Comparison of ENCODE assay signal across 31 mouse cellular contexts in the genomic region with DNA sequence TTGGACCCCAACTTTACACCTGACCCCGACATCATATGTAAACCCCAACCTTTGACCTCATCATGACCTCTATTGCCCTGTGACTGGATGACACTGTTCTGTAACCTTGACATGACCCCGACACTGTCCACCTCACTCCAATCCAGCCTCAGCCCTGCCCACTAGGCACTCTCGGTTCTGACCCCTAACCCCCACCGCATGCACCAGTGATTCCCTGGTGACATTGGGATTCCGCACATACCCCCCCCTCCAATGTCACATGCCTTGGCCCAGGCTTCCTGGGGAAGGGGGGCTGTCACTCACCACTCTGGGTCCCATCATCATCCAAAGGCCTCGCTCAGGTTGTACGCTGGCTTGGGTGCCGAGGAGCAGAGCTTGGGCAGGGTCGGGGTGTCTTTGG. TPM values are rescaled to one million over a fixed set of nuclear protein-coding genes. Genes with fewer than 3 reads are reported as not detected.
A peak's percentile ranks its signal among the peaks of the same experiment; 100 is the strongest.
DNase-seq lines count a peak whose midpoint lies in the region; ATAC-seq and TF ChIP-seq lines count a peak whose summit lies in the region.
"Had no signal": no experiment of that assay in that cellular context is flagged by ENCODE, and none has a peak within 500 bp of the region (broad histone marks: within the 10 kb centered on the region; RNA-seq: fewer than 3 reads in every experiment).

No protein-coding gene starts in this region.

- no peak overlapping the region for H3K4me3 ChIP-seq in hindbrain, embryonic 13.5 days
- no peak overlapping the region for H3K4me3 ChIP-seq in hindbrain, embryonic 16.5 days (ENCODE audit: low read length)
- H3K4me3 ChIP-seq in liver, embryonic 11.5 days (ENCODE audit: low read depth, low read length): no peak overlapping the region
- H3K4me3 ChIP-seq in liver, embryonic 12.5 days: no peak overlapping the region
- no peak overlapping the region for H3K4me3 ChIP-seq in stomach, embryonic 14.5 days (ENCODE audit: low read depth, low read length)
- no peak overlapping the region for H3K4me3 ChIP-seq in stomach, postnatal 0 days (ENCODE audit: low read depth, low read length)
- H3K4me3 ChIP-seq: embryonic facial prominence, embryonic 12.5 days; myocyte had no signal

- no peak for TF ChIP-seq CTCF in stomach, postnatal 0 days (IDR thresholded peaks at IDR 0.05; ENCODE audit: low read depth)

- peak overlapping the region; percentile 45; the same call in 1 of the 2 replicates for H3K4me2 ChIP-seq in hindbrain, embryonic 13.5 days
- H3K4me2 ChIP-seq in hindbrain, embryonic 16.5 days (ENCODE audit: low read length): no peak overlapping the region; the same call in 1 of the 2 replicates
- H3K4me2 ChIP-seq in liver, embryonic 11.5 days: no peak overlapping the region
- no peak overlapping the region for H3K4me2 ChIP-seq in liver, embryonic 12.5 days
- 0 out of 2 replicates have a peak overlapping the region, but pooled peaks have one; percentile 29 for H3K4me2 ChIP-seq in stomach, embryonic 14.5 days (replicated peaks; ENCODE audit: low read depth, low read length)
- no peak overlapping the region for H3K4me2 ChIP-seq in stomach, postnatal 0 days (replicated peaks; ENCODE audit: low read depth)

- no peak for TF ChIP-seq EP300 in stomach, postnatal 0 days (optimal IDR thresholded peaks at IDR 0.05)

- no peaks in the 10 kb centered on the region; the same call in 1 of the 2 replicates for H3K36me3 ChIP-seq in hindbrain, embryonic 13.5 days
- H3K36me3 ChIP-seq in hindbrain, embryonic 16.5 days (ENCODE audit: control insufficient read depth, insufficient read depth, low read length): no peaks in the 10 kb centered on the region
- H3K36me3 ChIP-seq in liver, embryonic 11.5 days (ENCODE audit: control insufficient read depth, insufficient read depth, low read length): no peaks in the 10 kb centered on the region
- no peaks in the 10 kb centered on the region for H3K36me3 ChIP-seq in liver, embryonic 12.5 days
- H3K36me3 ChIP-seq in stomach, embryonic 14.5 days (ENCODE audit: control insufficient read depth, insufficient read depth, low read length): no peaks in the 10 kb centered on the region
- H3K36me3 ChIP-seq in stomach, postnatal 0 days (ENCODE audit: control insufficient read depth, insufficient read depth, low read length): no peaks in the 10 kb centered on the region
- H3K36me3 ChIP-seq: embryonic facial prominence, embryonic 12.5 days; G1E; heart, embryonic 15.5 days; midbrain, embryonic 10.5 days; neural tube, embryonic 13.5 days had no signal

- no peak overlapping the region for H3K27ac ChIP-seq in hindbrain, embryonic 13.5 days
- H3K27ac ChIP-seq in hindbrain, embryonic 16.5 days (ENCODE audit: low read depth, low read length): no peak overlapping the region
- H3K27ac ChIP-seq in liver, embryonic 11.5 days (ENCODE audit: low read depth, low read length): no peak overlapping the region
- no peak overlapping the region for H3K27ac ChIP-seq in liver, embryonic 12.5 days
- H3K27ac ChIP-seq in stomach, embryonic 14.5 days (ENCODE audit: low read length): no peak overlapping the region
- no peak overlapping the region for H3K27ac ChIP-seq in stomach, postnatal 0 days (replicated peaks)
- H3K27ac ChIP-seq: embryonic facial prominence, embryonic 12.5 days; heart, adult 2 months; heart, embryonic 15.5 days; macrophage; midbrain, embryonic 10.5 days; neural tube, embryonic 13.5 days had no signal

- no peaks in the 10 kb centered on the region for H3K4me1 ChIP-seq in hindbrain, embryonic 13.5 days (replicated peaks)
- H3K4me1 ChIP-seq in hindbrain, embryonic 16.5 days (ENCODE audit: control insufficient read depth, insufficient read depth, low read depth, low read length): no peaks in the 10 kb centered on the region
- no peaks in the 10 kb centered on the region for H3K4me1 ChIP-seq in liver, embryonic 11.5 days (replicated peaks; ENCODE audit: control insufficient read depth, insufficient read depth, low read length)
- H3K4me1 ChIP-seq in liver, embryonic 12.5 days: no peaks in the 10 kb centered on the region
- H3K4me1 ChIP-seq in stomach, embryonic 14.5 days (ENCODE audit: control insufficient read depth, insufficient read depth, low read length): no peaks in the 10 kb centered on the region
- H3K4me1 ChIP-seq in stomach, postnatal 0 days (replicated peaks; ENCODE audit: control insufficient read depth, insufficient read depth): no peaks in the 10 kb centered on the region
- H3K4me1 ChIP-seq: embryonic facial prominence, embryonic 12.5 days; midbrain, embryonic 10.5 days; neural tube, embryonic 13.5 days had no signal

- ATAC-seq in hindbrain, embryonic 13.5 days (ENCODE audit: low FRiP score): no peak
- no peak for ATAC-seq in hindbrain, embryonic 16.5 days
- ATAC-seq in liver, embryonic 11.5 days (replicated peaks; ENCODE audit: low FRiP score): peak; percentile 20; the same call in 1 of the 2 replicates
- no peak for ATAC-seq in liver, embryonic 12.5 days
- ATAC-seq in stomach, embryonic 14.5 days (ENCODE audit: insufficient number of reproducible peaks, insufficient read depth, low FRiP score, low read depth): peak; percentile 33; the same call in 1 of the 2 replicates
- ATAC-seq in stomach, postnatal 0 days (ENCODE audit: low FRiP score, low TSS enrichment): no peak
- ATAC-seq: forebrain, embryonic 14.5 days had no signal

- DNase-seq in heart, adult 11 months: peak; percentile 89
- DNase-seq in heart, adult 9 months (ENCODE audit: low spot score in 2 of 2): no peak
- DNase-seq in liver, embryonic 11.5 days (ENCODE audit: low spot score): no peak
- no peak for DNase-seq in stomach, postnatal 0 days (ENCODE audit: low spot score)
- DNase-seq: adrenal gland, postnatal 14 days; cerebellum, adult 11 months; cerebellum, adult 9-10 months; embryo, embryonic 11 days; heart, adult 2 months; heart, postnatal 36 days; kidney, adult 11 months; layer of hippocampus, postnatal 36 days; lung, adult 2 months; thymus, adult 18-20 months; thymus, postnatal 25 days had no signal

- no peak overlapping the region for H3K9ac ChIP-seq in hindbrain, embryonic 13.5 days
- no peak overlapping the region for H3K9ac ChIP-seq in hindbrain, embryonic 16.5 days (ENCODE audit: low read depth, low read length)
- no peak overlapping the region for H3K9ac ChIP-seq in liver, embryonic 11.5 days (ENCODE audit: low read depth, low read length)
- H3K9ac ChIP-seq in liver, embryonic 12.5 days: no peak overlapping the region
- no peak overlapping the region for H3K9ac ChIP-seq in stomach, embryonic 14.5 days (replicated peaks; ENCODE audit: low read depth, low read length)
- H3K9ac ChIP-seq in stomach, postnatal 0 days (ENCODE audit: low read length): no peak overlapping the region
- H3K9ac ChIP-seq: embryonic facial prominence, embryonic 12.5 days; heart, embryonic 15.5 days had no signal

- no peaks in the 10 kb centered on the region for H3K27me3 ChIP-seq in hindbrain, embryonic 13.5 days
- H3K27me3 ChIP-seq in hindbrain, embryonic 16.5 days (replicated peaks; ENCODE audit: control insufficient read depth, insufficient read depth, low read length): no peaks in the 10 kb centered on the region
- H3K27me3 ChIP-seq in liver, embryonic 11.5 days (replicated peaks; ENCODE audit: control insufficient read depth, insufficient read depth, low read length): no peaks in the 10 kb centered on the region
- no peaks in the 10 kb centered on the region for H3K27me3 ChIP-seq in liver, embryonic 12.5 days (replicated peaks)
- no peaks in the 10 kb centered on the region for H3K27me3 ChIP-seq in stomach, embryonic 14.5 days (ENCODE audit: control insufficient read depth, insufficient read depth, low read length)
- H3K27me3 ChIP-seq in stomach, postnatal 0 days (ENCODE audit: control insufficient read depth, insufficient read depth, low read length): no peaks in the 10 kb centered on the region
- H3K27me3 ChIP-seq: CH12.LX; embryonic facial prominence, embryonic 12.5 days; heart, embryonic 15.5 days; neural tube, embryonic 13.5 days had no signal

- WGBS in hindbrain, embryonic 13.5 days: 91% methylated on average over 9 of the region's 9 CpGs
- 96% methylated on average over 9 of the region's 9 CpGs for WGBS in hindbrain, embryonic 16.5 days
- WGBS in liver, embryonic 11.5 days: 88% methylated on average over 9 of the region's 9 CpGs
- 80% methylated on average over 9 of the region's 9 CpGs for WGBS in liver, embryonic 12.5 days (ENCODE audit: insufficient replicate concordance)
- 91% methylated on average over 9 of the region's 9 CpGs for WGBS in stomach, embryonic 14.5 days
- WGBS in stomach, postnatal 0 days: 94% methylated on average over 9 of the region's 9 CpGs

- peaks cover 28% of the 10 kb centered on the region for H3K9me3 ChIP-seq in hindbrain, embryonic 13.5 days
- H3K9me3 ChIP-seq in hindbrain, embryonic 16.5 days (ENCODE audit: control insufficient read depth, low read length): peaks cover 20% of the 10 kb centered on the region
- peaks cover under 1% of the 10 kb centered on the region for H3K9me3 ChIP-seq in liver, embryonic 11.5 days (ENCODE audit: control insufficient read depth, low read length)
- no peaks in the 10 kb centered on the region for H3K9me3 ChIP-seq in liver, embryonic 12.5 days (replicated peaks)
- H3K9me3 ChIP-seq in stomach, embryonic 14.5 days (ENCODE audit: control insufficient read depth, low read depth, low read length): peaks cover 4% of the 10 kb centered on the region; the same call in 1 of the 2 replicates
- H3K9me3 ChIP-seq in stomach, postnatal 0 days (ENCODE audit: control insufficient read depth, low read length): no peaks in the 10 kb centered on the region; the same call in 1 of the 2 replicates
- H3K9me3 ChIP-seq: heart, embryonic 15.5 days had no signal

RNA-seq across cellular contexts. Expression of gene Zfp369, which starts 33.2 kb away (rescaled TPM):
- 18.1 and 22.4 TPM in 2 replicates for polyA plus RNA-seq in hindbrain, embryonic 13.5 days (2015; fragmentation: Nextera tagmentation; extraction: Ambion mirVana)
- polyA plus RNA-seq in hindbrain, embryonic 16.5 days (2015; fragmentation: Nextera tagmentation; extraction: Ambion mirVana): 13.2 and 14.0 TPM in 2 replicates
- polyA plus RNA-seq in liver, embryonic 11.5 days (2014; fragmentation: Nextera tagmentation; extraction: Ambion mirVana): 11.3 and 11.4 TPM in 2 replicates
- 6.0 and 6.4 TPM in 2 replicates for polyA plus RNA-seq in liver, embryonic 12.5 days (2016; fragmentation: Nextera tagmentation; extraction: Ambion mirVana)
- polyA plus RNA-seq in stomach, embryonic 14.5 days (2014; fragmentation: Nextera tagmentation; extraction: Ambion mirVana): 22.0 and 23.3 TPM in 2 replicates
- 3.9 and 4.6 TPM in 2 replicates for polyA plus RNA-seq in stomach, postnatal 0 days (2015; fragmentation: Nextera tagmentation; extraction: Ambion mirVana)

RNA-seq across cellular contexts. Expression of gene Gm10775, which starts 52.5 kb away (rescaled TPM):
- 0.14 and 0.16 TPM in 2 replicates for polyA plus RNA-seq in hindbrain, embryonic 13.5 days (2015; fragmentation: Nextera tagmentation; extraction: Ambion mirVana)
- polyA plus RNA-seq in hindbrain, embryonic 16.5 days (2015; fragmentation: Nextera tagmentation; extraction: Ambion mirVana): 0.43 and 0.74 TPM in 2 replicates
- polyA plus RNA-seq in liver, embryonic 11.5 days (2014; fragmentation: Nextera tagmentation; extraction: Ambion mirVana): not detected in 2 replicates
- polyA plus RNA-seq in liver, embryonic 12.5 days (2016; fragmentation: Nextera tagmentation; extraction: Ambion mirVana): not detected in 2 replicates
- polyA plus RNA-seq in stomach, embryonic 14.5 days (2014; fragmentation: Nextera tagmentation; extraction: Ambion mirVana): not detected in 2 replicates
- not detected in 2 replicates for polyA plus RNA-seq in stomach, postnatal 0 days (2015; fragmentation: Nextera tagmentation; extraction: Ambion mirVana)
- polyA plus RNA-seq: embryonic facial prominence, embryonic 12.5 days; heart, adult 2 months; heart, embryonic 15.5 days; inflammation-experienced regulatory T-cells, adult 6 months; large intestine, adult 2 months; liver, adult 2 months; lung, adult 2 months; macrophage; midbrain, embryonic 10.5 days; myocyte had no signal

Comparison
In these comparisons a context has a peak if more than half of its experiments do, and no peak if none do; other contexts are left out.
1. ATAC-seq: peak in liver, embryonic 11.5 days (single experiment) and stomach, embryonic 14.5 days (single experiment); none in hindbrain, embryonic 13.5 days (single experiment), hindbrain, embryonic 16.5 days (single experiment), liver, embryonic 12.5 days (single experiment) and stomach, postnatal 0 days (single experiment).
2. H3K4me2 ChIP-seq: peak in hindbrain, embryonic 13.5 days (single experiment) and stomach, embryonic 14.5 days (single experiment); none in hindbrain, embryonic 16.5 days (single experiment), liver, embryonic 11.5 days (single experiment), liver, embryonic 12.5 days (single experiment) and stomach, postnatal 0 days (single experiment).